Mouse (Mus musculus): ENCODE measurements at regions not wholly inside any gene's neighbourhood (a gene's known extent, or its start where the extent isn't known, plus 50 kb on each side); places are given as distances from the start of the nearest gene placed in this dataset.
A peak's percentile ranks its signal among the peaks of the same experiment; 100 is the strongest.

DNA sequence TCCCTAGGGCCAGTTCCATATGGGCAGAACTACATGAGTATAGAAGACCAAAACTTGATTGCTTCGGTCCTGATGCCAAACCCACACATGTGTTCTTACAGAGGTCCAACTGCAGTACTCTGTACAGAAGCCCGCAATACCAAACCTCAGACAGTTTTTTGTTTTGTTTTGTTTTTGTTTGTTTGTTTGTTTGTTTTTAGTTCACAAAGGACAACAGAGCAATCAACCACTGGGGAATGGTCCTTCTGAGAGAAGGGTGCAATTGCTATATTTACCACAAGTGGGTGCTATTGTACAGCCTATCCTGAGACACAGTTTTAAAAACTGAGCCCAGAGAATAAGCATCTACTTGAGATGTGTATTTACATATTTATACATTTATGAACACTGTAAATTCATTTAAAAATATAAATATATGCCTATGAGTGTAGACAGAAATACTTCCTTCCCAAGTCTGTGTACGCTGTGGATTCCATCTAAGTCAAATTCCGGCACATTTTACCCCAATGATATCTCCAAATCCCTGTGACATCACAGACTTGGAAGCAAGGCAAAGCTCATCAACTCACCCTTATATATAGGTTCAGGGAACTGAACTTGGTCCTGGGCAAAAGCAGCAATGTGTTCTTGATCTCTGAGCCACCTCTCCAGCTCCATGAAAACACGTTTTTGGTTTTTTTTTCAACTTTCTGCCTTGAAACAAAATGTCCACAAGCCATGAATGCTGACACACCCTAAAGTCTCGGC lies 101.3 kb upstream of the A26c2 start:
- peak; percentile 45 for DNase-seq (ENCODE audit: low spot score)

DNA sequence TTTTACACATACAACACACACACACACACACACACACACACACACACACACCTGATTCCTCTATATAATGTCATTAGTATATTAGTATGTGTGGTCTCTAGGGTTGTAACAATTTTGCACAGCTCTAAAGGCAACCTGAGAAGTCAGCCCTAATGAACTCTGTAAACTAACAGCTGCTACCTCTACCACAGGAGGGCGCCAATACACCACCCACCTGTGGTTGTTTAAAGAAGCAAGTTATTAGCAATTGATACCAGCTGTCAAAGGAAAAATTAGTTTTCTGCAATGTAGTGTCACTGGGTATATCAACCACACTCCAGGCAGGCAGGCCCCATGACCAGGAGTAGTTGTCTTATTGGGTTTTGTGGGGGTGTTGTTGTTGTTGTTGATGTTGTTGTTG lies 98.8 kb upstream of the A26c2 start:
- DNase-seq (ENCODE audit: low spot score) = peak; percentile 27

DNA sequence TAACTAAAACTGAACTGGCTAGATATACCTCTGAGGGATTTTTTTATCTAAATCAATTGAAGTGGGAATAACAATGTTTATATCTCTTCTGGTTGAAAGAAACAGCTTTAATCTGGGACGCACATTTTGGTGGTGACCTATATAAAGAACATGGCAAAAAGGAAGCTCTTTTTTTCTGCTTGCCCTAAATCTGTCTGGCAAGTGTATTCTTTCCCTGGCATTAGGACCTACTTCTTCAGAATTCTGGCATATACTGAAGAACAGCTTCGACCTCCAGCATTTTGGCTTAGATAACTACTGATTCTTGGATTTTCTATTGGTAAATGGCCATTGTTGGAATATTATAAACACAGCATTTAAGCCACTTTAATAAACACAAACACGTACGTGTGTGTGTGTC lies 70.9 kb upstream of the A26c2 start:
- DNase-seq (ENCODE audit: low spot score) = no peak

DNA sequence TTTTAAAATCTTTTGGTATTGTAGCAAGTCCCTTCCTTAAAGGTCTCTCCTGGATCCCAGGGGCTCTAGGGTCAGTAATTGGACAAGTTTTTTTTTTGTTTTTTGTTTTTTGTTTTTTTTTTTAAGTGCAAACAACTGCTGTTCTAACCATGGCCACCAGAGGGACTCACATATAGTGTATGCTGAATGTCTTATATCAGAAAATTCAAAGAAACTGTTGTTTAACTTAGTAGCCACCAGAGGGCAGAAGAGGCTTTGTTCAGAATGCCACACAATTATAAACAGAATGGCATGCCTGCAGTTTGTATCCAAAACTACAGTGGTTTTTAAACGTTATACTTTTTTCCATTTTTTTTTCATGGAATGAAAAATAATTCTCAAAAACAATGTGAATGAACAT lies 53.6 kb upstream of the A26c2 start:
- peak; percentile 3 for DNase-seq (ENCODE audit: low spot score)

Measured in layer of hippocampus, adult 9-10 months (tissue).